Mouse (Mus musculus) liver, embryonic 12.5 days (tissue): ENCODE data around the gene Nkpd1. TPM values are rescaled to one million over a fixed set of nuclear protein-coding genes. Genes with fewer than 3 reads are reported as not detected.
"Not testable (repeated sequence)": the region's sequence is repeated elsewhere in the genome, so short reads cannot be mapped to it uniquely, and the experiment has no call there.

Experiments used
- ATAC-seq: fragments of 200-750 bp; cut with Nextera tagmentation; 2 replicates; pipeline ENCODE4 v1.8.0; 2017; ENCODE audit warnings: moderate number of reproducible peaks, mild to moderate bottlenecking, moderate library complexity
- H3K27ac ChIP-seq: fragments of 300-500 bp; sonication (generic); 2 replicates; pipeline ENCODE4 v1.5.1; 2016; ENCODE audit warnings: mild to moderate bottlenecking
- H3K27me3 ChIP-seq: fragments of 300-500 bp; sonication (generic); replicated peaks from 2 replicates; pipeline ENCODE4 v1.6.1; 2016; ENCODE audit warnings: mild to moderate bottlenecking, moderate library complexity
- H3K36me3 ChIP-seq: fragments of 300-500 bp; sonication (generic); 2 replicates; pipeline ENCODE4 v1.6.1; 2016; ENCODE audit warnings: mild to moderate bottlenecking, moderate library complexity
- H3K4me1 ChIP-seq: fragments of 300-500 bp; sonication (generic); 2 replicates; pipeline ENCODE4 v1.6.1; 2016
- H3K4me2 ChIP-seq: fragments of 300-500 bp; sonication (generic); 2 replicates; pipeline ENCODE4 v1.6.1; 2016; ENCODE audit warnings: mild to moderate bottlenecking, moderate library complexity
- H3K4me3 ChIP-seq: fragments of 300-500 bp; sonication (generic); 2 replicates; pipeline ENCODE4 v1.5.1; 2016; ENCODE audit warnings: mild to moderate bottlenecking, moderate library complexity
- H3K9ac ChIP-seq: fragments of 300-500 bp; sonication (generic); 2 replicates; pipeline ENCODE4 v1.6.1; 2016; ENCODE audit warnings: mild to moderate bottlenecking, moderate library complexity
- H3K9me3 ChIP-seq: fragments of 300-500 bp; sonication (generic); replicated peaks from 2 replicates; pipeline ENCODE4 v1.6.1; 2016; ENCODE audit warnings: mild to moderate bottlenecking, moderate library complexity
- WGBS: fragments of 180-500 bp; shearing (Covaris S2); methylation state at CpG from one replicate; pipeline ENCODE4 v1.1.7; 2016; ENCODE audit not compliant: insufficient replicate concordance; 5-methylcytosine and 5-hydroxymethylcytosine counted together
- polyA plus RNA-seq: library from polyadenylated mRNA; unstranded; fragments of >200 nt; fragmentation: Nextera tagmentation; extraction: Ambion mirVana; gene quantifications from 2 replicates; pipeline ENCODE4 v1.2.1, GENCODE M21; 2016

The Nkpd1 gene
- polyA plus RNA-seq, 1 experiment from 2014 or later = not detected

- peak; percentile 92 for ATAC-seq
- Histone ChIP-seq H3K27ac (peak within 1 kb of the TSS; percentile 84), H3K9ac (peak within 1 kb of the TSS; percentile 78), H3K27me3 (no peaks in the 10 kb centered on the region), H3K4me2 (peak within 1 kb of the TSS; percentile 99), H3K4me1 (peaks cover 38% of the 10 kb centered on the region), H3K9me3 (no peaks in the 10 kb centered on the region), H3K4me3 (peak within 1 kb of the TSS; percentile 71), H3K36me3 (peaks cover 6% of the 10 kb centered on the region)
- under 1% methylated on average over 56 of the region's 56 CpGs for WGBS
Measured at GRCm38 (mm10) chr7:19508150-19508923, 9.3 kb upstream of the Nkpd1 start, which contains the start of the genes Bloc1s3 and Trappc6a. TSS of gene Bloc1s3 (minus strand) at chr7:19508367. TSS of gene Trappc6a (plus strand) at chr7:19508395.

GRCm38 (mm10) chr7:19508924-19509568, 8.6 kb upstream of the Nkpd1 start:
- no peaks in the 10 kb centered on the region for H3K9me3 ChIP-seq
- peak overlapping the region; percentile 84 for H3K27ac ChIP-seq
- peaks cover 33% of the 10 kb centered on the region for H3K4me1 ChIP-seq
- peak overlapping the region; percentile 71 for H3K4me3 ChIP-seq
- peak overlapping the region; percentile 78 for H3K9ac ChIP-seq
- 4% methylated on average over 15 of the region's 15 CpGs for WGBS
- H3K27me3 ChIP-seq = no peaks in the 10 kb centered on the region
- ATAC-seq = peak; percentile 56
- peak overlapping the region; percentile 99 for H3K4me2 ChIP-seq
- peaks cover 6% of the 10 kb centered on the region for H3K36me3 ChIP-seq

GRCm38 (mm10) chr7:19509786-19510185, 7.9 kb upstream of the Nkpd1 start:
- WGBS = 86% methylated on average over 7 of the region's 7 CpGs
- no peaks in the 10 kb centered on the region for H3K27me3 ChIP-seq
- H3K9me3 ChIP-seq = no peaks in the 10 kb centered on the region
- H3K27ac ChIP-seq = peak overlapping the region; percentile 84; the same call in 1 of the 2 replicates
- H3K4me2 ChIP-seq = peak overlapping the region; percentile 99
- peak overlapping the region; percentile 71 for H3K4me3 ChIP-seq
- H3K9ac ChIP-seq = peak overlapping the region; percentile 78; the same call in 1 of the 2 replicates
- peaks cover 6% of the 10 kb centered on the region for H3K36me3 ChIP-seq
- peaks cover 33% of the 10 kb centered on the region for H3K4me1 ChIP-seq
- no peak for ATAC-seq

- H3K4me3 ChIP-seq, H3K4me2 ChIP-seq, H3K9me3 ChIP-seq, H3K36me3 ChIP-seq, H3K27ac ChIP-seq, H3K9ac ChIP-seq, ATAC-seq: not testable (repeated sequence)
- Histone ChIP-seq H3K27me3 (peaks cover 15% of the 10 kb centered on the region), H3K4me1 (peaks cover 25% of the 10 kb centered on the region)
- WGBS = 75% methylated on average over 6 of the region's 7 CpGs
Measured at GRCm38 (mm10) chr7:19511934-19512333, 5.7 kb upstream of the Nkpd1 start.

GRCm38 (mm10) chr7:19512353-19512752, 5.3 kb upstream of the Nkpd1 start:
- H3K9me3 ChIP-seq = no peaks in the 10 kb centered on the region
- H3K4me2 ChIP-seq = no peak overlapping the region
- H3K4me3 ChIP-seq = no peak overlapping the region
- peaks cover 19% of the 10 kb centered on the region for H3K27me3 ChIP-seq
- H3K4me1 ChIP-seq = peaks cover 21% of the 10 kb centered on the region
- ATAC-seq = no peak
- whole genome bisulfite sequencing = 64% methylated on average over 6 of the region's 6 CpGs
- no peak overlapping the region for H3K9ac ChIP-seq
- peaks cover 6% of the 10 kb centered on the region for H3K36me3 ChIP-seq
- H3K27ac ChIP-seq = no peak overlapping the region

- Histone ChIP-seq H3K27me3 (peaks cover 96% of the 10 kb centered on the region), H3K4me1 (peaks cover 30% of the 10 kb centered on the region), H3K9me3 (no peaks in the 10 kb centered on the region), H3K9ac (peak overlapping the region; percentile 36; the same call in 1 of the 2 replicates), H3K27ac (no peak overlapping the region), H3K4me2 (peak overlapping the region; percentile 63), H3K36me3 (no peaks in the 10 kb centered on the region), H3K4me3 (peak overlapping the region; percentile 33)
- ATAC-seq = no peak
- WGBS = under 1% methylated on average over 23 of the region's 23 CpGs
Measured at GRCm38 (mm10) chr7:19520032-19520431, 2.4 kb downstream of the Nkpd1 start.

GRCm38 (mm10) chr7:19523017-19523756, 5.5 kb downstream of the Nkpd1 start:
- no peak overlapping the region for H3K9ac ChIP-seq
- peak overlapping the region; percentile 40 for H3K4me3 ChIP-seq
- H3K9me3 ChIP-seq = no peaks in the 10 kb centered on the region
- H3K27me3 ChIP-seq = peaks cover 80% of the 10 kb centered on the region
- 15% methylated on average over 72 of the region's 72 CpGs for whole genome bisulfite sequencing
- no peak overlapping the region for H3K27ac ChIP-seq
- peaks cover 30% of the 10 kb centered on the region for H3K4me1 ChIP-seq
- ATAC-seq = no peak
- peak overlapping the region; percentile 67 for H3K4me2 ChIP-seq
- H3K36me3 ChIP-seq = no peaks in the 10 kb centered on the region

GRCm38 (mm10) chr7:19523757-19524419, 6.2 kb downstream of the Nkpd1 start:
- peaks cover 73% of the 10 kb centered on the region for H3K27me3 ChIP-seq
- WGBS = 2% methylated on average over 64 of the region's 64 CpGs
- 0 out of 2 replicates have a peak, but pooled peaks have one; percentile 19 for ATAC-seq

GRCm38 (mm10) chr7:19524420-19525104, 6.9 kb downstream of the Nkpd1 start:
- Histone ChIP-seq H3K36me3 (peaks cover 7% of the 10 kb centered on the region), H3K27me3 (peaks cover 66% of the 10 kb centered on the region), H3K9ac (no peak overlapping the region), H3K9me3 (no peaks in the 10 kb centered on the region), H3K4me3 (peak overlapping the region; percentile 40), H3K4me1 (peaks cover 29% of the 10 kb centered on the region), H3K27ac (no peak overlapping the region), H3K4me2 (peak overlapping the region; percentile 67)
- ATAC-seq = 0 out of 2 replicates have a peak, but pooled peaks have one; percentile 8
- 22% methylated on average over 24 of the region's 24 CpGs for WGBS

More at GRCm38 (mm10) chr7:19523757-19524419, 6.2 kb downstream of the Nkpd1 start:
- H3K36me3 ChIP-seq = peaks cover under 1% of the 10 kb centered on the region
- H3K4me2 ChIP-seq = peak overlapping the region; percentile 67
- H3K4me1 ChIP-seq = peaks cover 30% of the 10 kb centered on the region
- peak overlapping the region; percentile 40 for H3K4me3 ChIP-seq
- H3K27ac ChIP-seq = no peak overlapping the region
- no peaks in the 10 kb centered on the region for H3K9me3 ChIP-seq
- no peak overlapping the region for H3K9ac ChIP-seq

GRCm38 (mm10) chr7:19525105-19525481, 7.5 kb downstream of the Nkpd1 start:
- 57% methylated on average over 2 of the region's 2 CpGs for WGBS

GRCm38 (mm10) chr7:19531077-19531476, 13.4 kb downstream of the Nkpd1 start:
- Histone ChIP-seq H3K4me3 (no peak overlapping the region), H3K36me3 (peaks cover 72% of the 10 kb centered on the region), H3K27ac (no peak overlapping the region), H3K4me2 (no peak overlapping the region), H3K9me3 (no peaks in the 10 kb centered on the region), H3K4me1 (no peaks in the 10 kb centered on the region), H3K27me3 (peaks cover 1% of the 10 kb centered on the region), H3K9ac (no peak overlapping the region)
- WGBS = 82% methylated on average over 10 of the region's 10 CpGs
- no peak for ATAC-seq

More at GRCm38 (mm10) chr7:19525105-19525481, 7.5 kb downstream of the Nkpd1 start:
- Histone ChIP-seq H3K4me2 (no peak overlapping the region), H3K36me3 (peaks cover 13% of the 10 kb centered on the region), H3K9ac (no peak overlapping the region), H3K27ac (no peak overlapping the region), H3K9me3 (no peaks in the 10 kb centered on the region), H3K4me1 (peaks cover 24% of the 10 kb centered on the region), H3K4me3 (no peak overlapping the region), H3K27me3 (peaks cover 61% of the 10 kb centered on the region)
- no peak for ATAC-seq
